Mouse (Mus musculus) testis, postnatal 10 days (tissue): ENCODE measurements around the gene Plppr5.

Source experiments
- DNase-seq: peaks from one replicate; pipeline ENCODE4 v3.0.0; 2021; ENCODE audit warnings: low spot score

The Plppr5 gene

DNA sequence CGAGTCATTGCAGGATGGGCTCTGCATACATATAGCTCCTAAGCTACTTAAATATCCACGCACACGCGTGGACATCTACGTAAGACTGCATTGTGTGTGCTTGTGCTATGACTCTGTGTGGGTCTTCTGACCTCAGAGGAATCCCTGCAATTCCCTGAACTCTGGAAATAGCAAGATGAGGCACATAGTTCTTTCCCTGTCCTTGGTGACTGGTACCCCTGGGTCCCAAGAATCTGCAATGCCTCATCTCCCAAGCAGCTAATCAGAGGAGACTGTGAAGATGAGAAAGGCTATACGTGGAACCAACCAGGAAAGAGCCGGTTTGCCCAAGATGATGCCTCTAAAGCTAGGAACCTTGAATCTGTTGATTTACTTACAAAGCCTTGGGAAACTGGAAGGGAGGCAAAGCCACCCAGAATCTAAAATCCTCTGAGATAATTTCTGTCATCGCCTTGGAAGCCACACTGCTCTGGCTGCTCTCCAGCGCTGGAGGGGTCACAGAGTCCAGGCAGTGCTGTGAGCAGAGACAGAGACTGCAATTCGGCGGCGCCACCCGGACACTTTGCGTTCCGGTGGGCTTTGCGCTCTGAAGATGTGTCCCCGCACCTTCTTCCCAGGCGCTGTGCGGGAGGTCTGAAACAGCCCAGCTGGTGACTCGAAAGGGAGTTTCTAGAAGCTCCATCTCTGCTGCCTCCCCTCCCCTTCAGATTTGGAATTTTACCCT is at the start of gene Plppr5:
Plppr5 (plus strand) TSS at position 308 of the 724 bp plus-strand sequence.
- DNase-seq, result peak; percentile 59

DNA sequence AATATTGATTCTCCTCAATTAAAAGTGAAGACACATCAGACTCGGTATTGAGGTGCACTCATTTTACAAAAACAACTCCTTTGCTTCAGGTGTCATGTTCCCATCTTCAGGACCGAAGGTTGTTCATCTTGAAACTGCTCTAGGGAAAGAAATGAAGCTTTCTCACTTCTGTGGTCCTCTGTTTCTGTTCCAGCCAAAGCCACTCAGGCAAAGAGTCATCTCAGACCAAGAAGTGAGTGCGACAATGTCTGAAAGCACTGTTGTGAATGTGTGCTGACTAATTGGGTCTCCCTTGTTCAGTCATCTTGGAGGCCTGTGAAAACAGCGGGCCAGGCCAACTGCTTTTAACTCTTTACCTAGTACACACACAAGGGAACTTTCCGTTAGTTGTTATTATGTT is 24.7 kb upstream of the Plppr5 start:
- DNase-seq, result no peak

DNA sequence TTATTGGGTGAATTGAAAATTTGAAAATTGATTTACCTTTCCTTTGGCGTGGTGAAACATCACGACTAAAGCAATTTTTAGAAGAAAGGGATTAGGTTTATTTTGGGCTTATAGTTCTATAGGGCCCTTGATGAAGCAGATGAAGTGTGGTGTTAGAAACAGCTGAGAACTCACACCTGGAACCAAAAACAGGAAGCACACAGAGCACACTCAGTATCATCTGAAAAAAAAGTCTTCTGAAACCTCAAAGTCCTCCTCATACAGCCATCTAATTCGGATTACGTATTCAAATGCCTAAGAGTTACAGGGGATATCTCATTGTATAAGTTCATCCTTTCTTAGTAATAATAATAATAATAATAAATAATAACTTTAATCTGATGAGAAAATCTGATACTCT is 24.1 kb upstream of the Plppr5 start:
- no peak for DNase-seq

DNA sequence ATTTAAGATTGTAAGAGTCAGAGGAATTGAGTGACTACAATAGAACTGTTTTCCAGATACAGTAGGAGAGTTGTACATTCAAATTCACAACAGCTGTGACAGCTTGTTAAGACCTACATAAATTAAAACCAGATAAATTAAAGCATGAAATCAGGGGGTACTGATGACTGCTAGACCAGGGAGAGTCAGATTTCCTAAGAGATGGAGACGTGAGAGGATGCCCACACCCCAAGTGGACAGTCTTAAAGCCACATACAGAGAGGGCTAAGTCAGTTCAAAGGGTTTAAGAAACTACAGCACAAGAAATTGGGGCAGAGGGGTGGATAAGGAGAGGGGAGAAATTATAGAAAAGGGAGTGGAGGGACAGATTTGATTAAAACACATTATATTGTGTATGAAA is 17.7 kb upstream of the Plppr5 start:
- no peak for DNase-seq

DNA sequence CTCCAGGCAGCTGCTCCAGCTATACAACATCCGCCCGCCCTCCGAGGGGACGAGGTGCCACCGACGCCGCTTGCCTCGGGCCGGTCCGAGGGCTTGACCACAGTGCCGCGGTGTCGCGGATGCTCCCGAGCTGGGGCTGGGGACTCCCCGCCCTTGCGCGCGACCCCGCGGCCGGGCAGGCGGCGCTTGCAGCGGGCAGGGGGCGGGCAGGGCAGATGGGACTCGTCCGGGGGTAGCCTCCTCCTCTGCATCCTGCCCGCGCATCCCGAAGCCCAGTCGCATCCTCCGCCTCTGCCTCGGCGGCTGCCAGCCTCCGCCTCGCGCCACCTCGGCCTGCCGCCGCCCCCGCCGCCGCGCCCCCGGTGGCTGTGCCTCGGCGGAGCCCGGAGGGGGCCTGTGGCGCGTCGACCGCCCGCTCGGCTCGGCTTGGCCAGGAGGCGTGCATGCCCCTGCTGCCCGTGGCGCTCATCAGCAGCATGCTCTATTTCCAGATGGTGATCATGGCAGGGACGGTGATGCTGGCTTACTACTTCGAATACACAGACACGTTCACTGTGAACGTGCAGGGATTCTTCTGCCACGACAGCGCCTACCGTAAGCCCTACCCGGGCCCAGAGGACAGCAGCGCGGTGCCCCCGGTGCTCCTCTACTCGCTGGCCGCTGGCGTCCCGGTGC is 754 bp downstream of the Plppr5 start:
- DNase-seq, result peak; percentile 51

DNA sequence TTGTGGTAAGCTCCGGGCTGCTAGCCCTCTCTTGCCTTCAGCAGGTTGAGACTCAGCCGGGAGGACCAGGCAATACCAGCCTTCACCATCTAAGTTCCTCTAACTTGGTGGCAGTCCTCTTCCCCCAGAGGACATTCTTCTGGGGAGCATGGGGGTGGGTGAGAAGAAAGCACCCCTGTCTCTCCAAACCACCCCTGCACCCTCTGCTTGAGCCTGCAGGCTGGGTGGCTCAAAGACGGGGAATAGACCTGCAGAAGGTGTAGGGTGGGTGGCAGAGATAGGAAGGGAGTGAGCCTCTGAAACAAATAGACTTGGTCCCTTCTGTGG is 1.3 kb downstream of the Plppr5 start:
- no peak for DNase-seq

DNA sequence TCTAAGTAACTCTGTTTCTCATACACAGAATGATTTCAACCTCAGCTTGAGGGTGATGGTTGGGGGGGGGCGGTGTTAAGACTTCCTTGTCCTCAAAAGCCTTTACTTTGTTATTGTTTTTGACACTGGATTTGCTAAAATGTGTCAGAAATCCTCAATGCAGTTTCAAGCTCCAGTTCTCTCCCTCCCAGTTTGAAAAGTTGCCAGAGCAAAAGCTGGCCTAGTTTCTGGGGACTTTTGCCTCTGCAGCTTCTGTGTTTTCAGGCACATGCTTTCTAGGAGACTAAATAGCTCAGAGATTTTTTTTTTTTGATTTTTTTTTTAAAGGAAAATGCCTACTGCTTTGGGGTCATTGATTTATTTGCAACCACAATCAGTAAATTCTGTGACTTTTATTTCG is 2.7 kb downstream of the Plppr5 start:
- DNase-seq, result peak; percentile 39

DNA sequence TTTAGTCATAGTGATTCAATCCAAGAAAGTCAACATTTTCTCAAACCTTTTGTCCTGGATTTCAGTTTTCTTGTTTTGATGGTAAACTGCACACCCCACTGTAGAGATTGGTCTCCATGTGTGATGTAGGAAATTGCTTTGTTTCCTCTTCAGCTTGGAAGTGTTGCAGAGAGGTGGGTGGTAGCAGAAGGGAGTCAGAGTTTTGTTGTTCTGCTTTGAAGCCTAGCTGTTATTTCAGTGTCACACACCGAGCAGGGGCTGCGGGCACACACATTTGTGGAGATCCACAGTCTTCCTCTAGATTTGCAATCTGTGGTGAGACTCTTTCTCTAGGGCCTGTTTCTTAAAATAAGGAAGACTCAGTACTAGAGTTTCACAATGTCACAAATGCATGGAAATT is 8.0 kb downstream of the Plppr5 start:
- DNase-seq, result no peak

DNA sequence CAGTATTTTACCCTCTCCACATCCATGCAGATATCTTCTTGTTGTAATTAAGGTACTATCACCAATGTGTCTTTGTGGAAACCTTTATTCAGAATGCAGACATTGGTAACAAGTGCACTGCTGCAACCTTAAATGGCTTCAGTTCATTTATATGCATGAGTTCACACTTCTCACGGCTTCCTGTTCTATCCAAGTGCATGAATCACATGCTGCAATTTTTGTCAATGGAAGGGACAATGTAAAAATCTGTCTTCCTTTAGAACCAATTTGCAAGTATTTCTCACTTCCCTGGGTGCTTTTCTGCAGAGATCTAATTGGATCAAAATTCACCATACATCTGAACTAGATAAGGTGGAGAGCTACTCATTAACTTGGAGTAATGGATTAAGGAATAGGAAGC is 27.8 kb downstream of the Plppr5 start:
- no peak for DNase-seq

DNA sequence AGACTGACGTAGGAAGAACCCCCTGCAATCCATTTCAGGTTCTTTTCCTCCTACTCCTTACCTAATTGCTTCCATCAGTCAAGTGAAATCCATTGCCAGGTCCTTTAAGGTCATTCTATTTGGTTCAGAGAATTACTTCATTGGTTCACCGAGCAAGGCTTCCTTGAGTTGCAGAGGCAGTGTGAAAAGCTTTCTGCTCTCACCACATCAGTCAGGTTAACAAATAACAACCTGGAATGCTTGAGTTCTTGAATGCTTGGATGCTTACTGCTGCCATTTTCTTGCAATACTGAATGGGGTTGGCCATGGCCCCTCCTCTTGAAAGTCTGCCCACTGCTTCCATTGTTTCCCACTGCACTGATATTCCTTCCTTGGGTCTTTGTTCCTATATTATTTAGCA is 28.8 kb downstream of the Plppr5 start:
- no peak for DNase-seq

DNA sequence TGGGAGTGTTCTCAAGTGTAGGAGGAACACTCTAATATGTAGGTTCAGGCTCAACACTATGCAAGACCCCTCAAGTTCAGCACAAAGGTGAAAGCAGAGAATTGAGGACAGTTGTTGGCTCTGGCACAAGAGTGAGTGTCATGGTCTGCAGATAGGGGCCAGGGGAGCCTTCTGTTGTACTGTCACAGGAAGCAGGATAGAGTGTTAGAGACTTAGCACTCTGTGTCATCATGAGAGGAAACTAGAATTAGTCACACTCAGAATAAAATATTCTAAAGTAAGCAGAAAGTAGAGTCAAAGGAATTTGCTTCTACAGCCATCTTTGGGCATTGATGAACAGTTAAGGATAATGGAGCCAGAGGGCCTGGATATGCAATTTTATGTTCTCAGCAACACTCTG is 31.7 kb downstream of the Plppr5 start:
- DNase-seq, result no peak

DNA sequence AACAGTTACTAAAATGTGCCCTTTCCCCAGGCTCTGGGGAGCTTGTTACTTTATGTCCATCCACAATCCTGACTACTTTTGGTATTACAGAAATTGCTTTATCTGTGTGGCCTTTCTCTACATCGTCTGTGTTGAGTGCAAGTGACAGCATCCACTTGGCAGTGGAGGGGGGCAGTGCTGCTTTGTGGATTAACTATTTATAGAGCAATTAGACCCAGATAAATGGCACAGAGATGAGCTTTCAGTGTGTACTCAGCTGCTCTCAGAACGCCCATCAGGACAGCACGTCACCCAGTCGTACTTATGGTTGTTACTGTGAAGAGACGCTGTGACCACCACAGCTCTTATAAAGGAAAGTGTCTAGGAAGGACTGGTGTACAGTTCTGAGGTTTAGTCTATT is 36.8 kb downstream of the Plppr5 start:
- DNase-seq, result no peak

DNA sequence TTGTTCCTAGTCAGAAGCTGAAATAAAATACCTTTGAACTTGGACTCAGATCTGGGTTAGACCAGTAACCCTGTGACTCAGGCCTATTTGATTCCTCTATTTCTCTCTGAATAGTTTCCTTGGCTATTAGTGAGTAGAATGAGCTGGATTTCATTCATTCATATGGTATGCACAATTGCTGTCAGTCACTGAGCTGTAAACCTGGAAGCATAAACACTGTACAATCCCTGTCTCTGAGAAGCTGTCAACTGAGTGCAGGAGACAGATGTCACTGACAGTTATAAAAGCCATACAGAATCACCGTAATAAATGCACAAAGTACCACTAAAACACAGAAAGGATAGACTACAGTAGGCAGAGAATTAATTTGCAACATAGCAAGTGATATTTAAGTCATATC is 40.2 kb downstream of the Plppr5 start:
- no peak for DNase-seq

DNA sequence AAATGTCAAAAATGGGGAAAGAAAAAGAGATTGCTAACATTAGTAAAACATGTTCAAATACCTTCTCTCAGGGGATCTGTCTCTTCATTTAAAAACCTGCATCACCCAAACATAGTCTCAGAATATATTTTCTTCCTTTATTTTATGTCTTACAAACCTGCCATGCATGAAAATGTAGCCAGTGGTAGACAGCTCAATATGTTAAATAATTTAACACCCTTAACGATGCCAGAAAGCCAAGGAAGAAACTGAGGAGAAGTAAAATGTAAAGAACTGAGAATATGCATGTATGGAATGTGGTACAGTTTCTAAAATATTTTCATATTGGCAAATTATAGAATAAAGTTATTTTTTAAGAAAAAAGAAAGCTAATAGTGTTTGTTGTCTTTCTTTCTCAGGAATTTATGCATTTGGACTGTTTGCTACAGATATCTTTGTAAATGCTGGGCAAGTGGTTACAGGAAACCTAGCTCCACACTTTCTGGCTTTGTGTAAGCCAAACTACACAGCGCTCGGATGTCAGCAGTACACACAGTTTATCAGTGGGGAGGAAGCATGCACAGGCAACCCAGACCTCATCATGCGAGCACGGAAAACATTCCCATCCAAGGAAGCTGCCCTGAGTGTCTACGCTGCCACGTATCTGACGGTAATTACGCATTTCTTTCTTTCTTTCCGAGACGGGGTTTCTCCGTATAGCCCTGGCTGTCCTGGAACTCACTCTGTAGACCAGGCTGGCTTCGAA is 50.8 kb downstream of the Plppr5 start:
- DNase-seq, result no peak

DNA sequence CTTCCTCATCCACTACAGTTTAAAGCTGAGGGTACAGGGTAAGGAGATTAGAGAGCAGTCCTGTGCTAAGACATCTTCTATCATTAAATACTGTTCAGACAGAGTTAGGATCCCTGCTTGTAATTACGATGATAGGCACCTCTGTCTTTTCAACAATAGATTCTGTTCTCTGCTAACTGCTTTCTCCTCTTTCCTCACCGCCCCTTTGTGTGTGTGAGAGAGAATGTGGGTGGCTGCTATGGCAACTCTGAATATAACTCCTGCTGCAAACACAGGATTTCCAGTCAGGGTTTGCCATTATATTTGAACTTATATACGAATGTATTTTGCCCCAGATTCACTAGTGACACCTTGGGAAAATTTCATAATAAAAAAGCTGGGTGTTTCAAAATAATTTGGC is 54.2 kb downstream of the Plppr5 start:
- no peak for DNase-seq

DNA sequence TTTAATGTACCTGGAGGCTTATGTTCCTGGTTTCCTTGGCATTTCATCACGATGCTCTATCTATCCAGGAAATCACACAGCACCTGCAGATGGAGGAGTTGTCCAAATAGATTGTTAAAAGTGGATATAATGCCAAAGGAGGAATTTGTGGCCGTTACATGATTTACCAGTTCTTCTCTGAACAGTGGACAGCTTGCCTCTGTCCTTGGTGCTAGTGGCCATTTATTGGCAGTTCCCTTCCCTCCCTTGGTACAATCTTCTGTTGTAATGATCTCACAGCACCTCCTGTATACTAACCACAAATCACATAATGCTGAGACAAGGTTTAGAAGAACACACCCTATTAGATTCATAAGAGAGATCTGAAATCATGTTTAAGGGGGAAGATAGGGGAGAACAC is 55.7 kb downstream of the Plppr5 start:
- no peak for DNase-seq

DNA sequence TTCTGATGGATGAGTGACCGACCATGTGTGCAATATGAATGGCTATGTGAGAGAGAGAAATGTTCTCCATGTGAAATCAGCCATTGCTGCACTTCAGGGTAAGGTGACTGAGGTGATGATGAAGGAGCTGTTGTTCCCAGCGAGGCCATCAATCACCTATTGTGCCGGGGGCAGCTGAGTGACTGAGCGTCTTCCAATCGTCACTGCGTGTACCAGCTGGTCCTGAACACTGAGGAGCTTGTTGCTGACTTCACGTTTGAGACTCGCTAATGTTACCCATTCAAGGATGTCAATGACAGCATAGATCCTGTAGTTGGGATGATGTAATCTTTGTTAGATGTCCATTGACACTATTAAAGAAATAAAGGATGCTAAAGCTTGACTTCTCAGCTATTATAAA is 74.0 kb downstream of the Plppr5 start:
- no peak for DNase-seq

DNA sequence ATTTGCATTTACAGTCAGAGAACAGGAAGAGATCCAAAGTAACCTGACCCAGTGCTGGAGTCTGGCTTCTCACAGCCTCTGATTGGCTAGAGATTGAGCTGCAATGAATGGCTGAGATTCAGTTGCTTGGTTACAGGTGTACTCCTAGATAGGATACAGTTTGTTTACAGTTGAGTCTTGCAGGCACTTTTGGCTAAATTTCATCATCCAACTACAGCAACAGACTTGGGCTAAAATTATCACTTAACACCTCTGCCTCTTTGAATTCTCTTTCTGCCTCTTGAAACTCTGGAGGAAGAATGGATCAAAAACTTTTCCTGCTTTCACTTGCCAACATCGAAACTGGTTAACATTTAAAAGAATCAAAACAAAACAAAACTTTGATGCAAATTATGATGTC is 89.7 kb downstream of the Plppr5 start:
- DNase-seq, result no peak

DNA sequence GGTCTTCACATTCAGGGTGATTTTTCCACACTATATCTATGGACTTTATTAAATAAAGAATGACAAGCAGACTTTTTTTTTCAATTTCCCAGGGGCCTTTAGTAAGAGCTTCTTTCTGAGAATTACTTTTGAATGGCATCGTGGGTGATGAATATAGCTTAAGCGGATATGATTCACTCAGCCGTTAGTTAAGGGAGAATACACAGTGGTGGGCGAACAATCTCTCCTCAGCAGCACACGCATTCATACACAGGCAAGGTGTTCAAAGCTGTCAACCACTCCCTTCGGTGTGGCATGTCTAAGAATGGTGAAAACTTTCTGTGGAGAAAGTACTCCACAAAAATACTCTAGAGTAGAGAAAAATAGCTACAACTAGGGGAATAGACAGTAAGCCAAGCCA is 104.6 kb downstream of the Plppr5 start:
- no peak for DNase-seq

DNA sequence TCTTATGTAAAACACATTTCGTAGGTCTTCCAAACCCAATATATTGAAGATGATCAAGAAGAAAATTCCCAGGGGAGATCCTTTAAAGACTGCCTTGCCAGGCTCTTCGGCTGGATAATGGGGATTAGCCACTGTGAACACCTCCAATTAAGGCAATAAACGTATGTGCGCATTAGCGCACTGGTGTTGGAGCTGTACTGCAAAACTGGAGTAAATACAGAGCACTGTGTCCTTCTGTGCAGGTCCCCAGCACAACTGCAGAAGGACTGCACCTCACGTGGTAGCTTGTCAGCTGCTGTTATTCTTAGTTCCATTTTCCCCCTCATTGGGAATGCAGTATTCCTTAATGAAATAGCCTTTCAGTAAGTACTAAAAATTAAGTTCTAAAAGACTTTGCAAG is 110.0 kb downstream of the Plppr5 start:
- DNase-seq, result no peak

DNA sequence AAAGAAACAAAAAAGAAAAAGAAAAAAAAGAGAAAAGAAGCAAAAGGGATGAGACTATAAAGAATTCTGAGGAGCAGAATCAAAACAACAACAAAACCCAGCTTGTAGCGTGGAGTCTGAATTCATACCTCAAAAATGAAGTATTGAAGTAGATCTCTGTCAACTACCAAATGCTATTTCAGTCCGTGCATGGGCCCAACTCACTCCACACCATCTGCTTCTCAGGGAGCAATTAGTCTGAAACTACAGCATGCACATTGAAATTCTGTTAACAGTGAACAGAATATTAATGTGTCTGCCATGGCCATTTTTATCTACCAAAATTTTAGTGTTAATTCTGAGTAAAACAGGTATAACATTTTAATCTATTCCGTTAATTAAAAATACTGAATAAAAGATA is 111.4 kb downstream of the Plppr5 start:
- no peak for DNase-seq

DNA sequence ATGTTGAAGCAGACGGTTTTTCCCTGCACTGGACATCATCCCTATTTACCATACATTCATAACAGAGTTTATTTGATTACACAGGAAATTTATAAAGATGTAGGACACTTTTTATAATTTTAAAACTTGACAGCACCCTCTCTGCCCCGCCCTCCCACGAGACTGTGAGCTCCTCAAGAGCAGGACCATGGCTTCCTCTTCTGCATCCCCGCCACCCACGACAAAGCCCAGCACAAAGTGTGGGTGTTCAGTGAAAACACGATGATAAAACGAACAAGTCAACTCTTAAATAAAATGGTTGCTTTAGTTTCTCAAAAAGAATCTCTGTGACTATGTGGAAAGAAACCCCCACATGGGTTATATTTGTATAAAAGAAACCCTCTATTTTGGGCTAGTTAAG is 112.0 kb downstream of the Plppr5 start:
- no peak for DNase-seq

DNA sequence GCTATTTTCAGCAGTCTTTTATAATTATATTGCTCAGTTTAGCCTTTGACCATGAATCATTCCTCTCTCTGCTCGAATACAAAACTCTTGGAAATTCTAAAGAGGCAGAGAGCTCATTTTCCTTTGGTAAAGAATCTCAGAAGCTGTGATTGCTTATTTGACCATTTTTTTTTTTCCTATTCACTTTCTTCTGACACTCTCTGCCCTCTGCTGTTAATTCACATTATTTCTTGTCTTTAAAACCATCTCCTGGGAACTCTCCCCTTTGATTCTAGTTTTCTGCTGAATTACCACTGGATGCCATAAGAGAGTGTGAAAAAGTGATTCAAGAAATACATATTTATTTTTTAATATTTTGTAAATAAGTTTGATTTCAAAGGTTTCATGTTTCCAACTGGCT is 120.1 kb downstream of the Plppr5 start:
- DNase-seq, result no peak

DNA sequence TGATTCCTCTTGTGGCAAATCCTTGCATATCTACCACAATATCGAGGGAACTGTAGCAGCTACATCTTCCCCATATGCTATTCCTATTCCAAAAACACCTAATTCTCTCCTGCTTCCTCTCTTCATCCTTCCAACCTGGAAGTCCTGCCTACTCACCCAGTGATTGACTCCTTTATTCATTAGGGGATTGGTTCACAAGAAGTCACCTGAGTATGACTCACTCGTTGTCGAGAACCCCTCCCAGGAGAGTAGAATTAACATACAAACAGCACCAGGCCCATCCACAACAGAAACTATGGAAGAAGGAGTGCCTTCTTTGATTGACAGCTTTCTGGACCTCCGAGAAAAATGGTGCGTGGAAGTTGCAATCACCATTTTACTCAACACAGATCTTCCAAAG is 121.7 kb downstream of the Plppr5 start:
- no peak for DNase-seq
